Mouse (Mus musculus): Measurements from ENCODE around the gene Cbx2. TPM values are rescaled to one million over a fixed set of nuclear protein-coding genes. Genes with fewer than 3 reads are reported as not detected.

Gene Cbx2
- polyA plus RNA-seq, 1 experiment from 2014 or later: 13.3 TPM

DNA sequence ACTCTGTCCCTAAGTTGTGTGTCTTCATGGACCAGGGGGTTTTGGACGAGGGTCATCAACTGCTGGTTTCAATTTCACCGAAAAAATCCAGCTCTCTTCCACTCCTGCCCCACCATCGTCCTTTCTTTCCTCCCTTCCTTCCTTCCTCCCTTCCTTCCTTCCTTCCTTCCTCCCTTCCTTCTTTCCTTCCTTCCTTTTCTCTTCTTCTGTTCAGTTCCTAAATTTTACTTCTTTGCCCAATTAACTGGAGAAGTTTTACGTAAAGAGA lies 20.4 kb downstream of the Cbx2 start:
- H3K4me3 ChIP-seq (ENCODE audit: low read depth, low read length): no peak overlapping the region
- H3K27me3 ChIP-seq (ENCODE audit: control insufficient read depth, insufficient read depth, low read depth, low read length): peaks cover 50% of the 10 kb centered on the region
- WGBS: 5% methylated on average over 4 of the region's 4 CpGs
- no peak overlapping the region for H3K9ac ChIP-seq (ENCODE audit: low read depth, low read length)
- H3K4me1 ChIP-seq (ENCODE audit: control insufficient read depth, insufficient read depth, low read length): peaks cover 46% of the 10 kb centered on the region
- H3K9me3 ChIP-seq (replicated peaks; ENCODE audit: control insufficient read depth, low read length, poor library complexity, severe bottlenecking): no peaks in the 10 kb centered on the region
- ATAC-seq: no peak
- no peak overlapping the region for H3K4me2 ChIP-seq (ENCODE audit: low read length)
- H3K36me3 ChIP-seq (ENCODE audit: control insufficient read depth, insufficient read depth, low read length): 0 out of 2 replicates have a peak, but pooled peaks cover 5% of the 10 kb centered on the region
- no peak overlapping the region for H3K27ac ChIP-seq (ENCODE audit: low read length)

- no peak for ATAC-seq
- peaks cover 45% of the 10 kb centered on the region for H3K27me3 ChIP-seq (ENCODE audit: control insufficient read depth, insufficient read depth, low read depth, low read length)
- H3K9me3 ChIP-seq (replicated peaks; ENCODE audit: control insufficient read depth, low read length, poor library complexity, severe bottlenecking): no peaks in the 10 kb centered on the region
- peaks cover 43% of the 10 kb centered on the region for H3K4me1 ChIP-seq (ENCODE audit: control insufficient read depth, insufficient read depth, low read length)
- no peak overlapping the region for H3K27ac ChIP-seq (ENCODE audit: low read length)
- H3K36me3 ChIP-seq (ENCODE audit: control insufficient read depth, insufficient read depth, low read length): 0 out of 2 replicates have a peak, but pooled peaks cover 4% of the 10 kb centered on the region
- no peak overlapping the region for H3K9ac ChIP-seq (ENCODE audit: low read depth, low read length)
- H3K4me3 ChIP-seq (ENCODE audit: low read depth, low read length): no peak overlapping the region
- H3K4me2 ChIP-seq (ENCODE audit: low read length): no peak overlapping the region
- 3% methylated on average over 10 of the region's 10 CpGs for WGBS
Measured at GRCm38 (mm10) chr11:119043761-119044550, 21.2 kb downstream of the Cbx2 start.

GRCm38 (mm10) chr11:119044551-119045337 lies 22.0 kb downstream of the Cbx2 start:
- peaks cover 35% of the 10 kb centered on the region for H3K4me1 ChIP-seq (ENCODE audit: control insufficient read depth, insufficient read depth, low read length)
- H3K4me3 ChIP-seq (ENCODE audit: low read depth, low read length): no peak overlapping the region
- H3K27ac ChIP-seq (ENCODE audit: low read length): no peak overlapping the region
- H3K9ac ChIP-seq (ENCODE audit: low read depth, low read length): no peak overlapping the region
- peaks cover 49% of the 10 kb centered on the region for H3K27me3 ChIP-seq (ENCODE audit: control insufficient read depth, insufficient read depth, low read depth, low read length)
- H3K36me3 ChIP-seq (ENCODE audit: control insufficient read depth, insufficient read depth, low read length): no peaks in the 10 kb centered on the region
- no peaks in the 10 kb centered on the region for H3K9me3 ChIP-seq (replicated peaks; ENCODE audit: control insufficient read depth, low read length, poor library complexity, severe bottlenecking)
- 2% methylated on average over 41 of the region's 41 CpGs for WGBS
- no peak for ATAC-seq
- 0 out of 2 replicates have a peak overlapping the region, but pooled peaks have one; percentile 10 for H3K4me2 ChIP-seq (ENCODE audit: low read length)

- Histone ChIP-seq H3K4me3 (ENCODE audit: low read depth, low read length) (peak overlapping the region; percentile 46), H3K4me2 (ENCODE audit: low read length) (peak overlapping the region; percentile 84), H3K4me1 (ENCODE audit: control insufficient read depth, insufficient read depth, low read length) (peaks cover 29% of the 10 kb centered on the region), H3K9me3 (replicated peaks; ENCODE audit: control insufficient read depth, low read length, poor library complexity, severe bottlenecking) (no peaks in the 10 kb centered on the region), H3K9ac (ENCODE audit: low read depth, low read length) (peak overlapping the region; percentile 56), H3K27ac (ENCODE audit: low read length) (no peak overlapping the region), H3K27me3 (ENCODE audit: control insufficient read depth, insufficient read depth, low read depth, low read length) (peaks cover 68% of the 10 kb centered on the region), H3K36me3 (ENCODE audit: control insufficient read depth, insufficient read depth, low read length) (no peaks in the 10 kb centered on the region)
- WGBS: 2% methylated on average over 39 of the region's 39 CpGs
- ATAC-seq: no peak
Measured at GRCm38 (mm10) chr11:119046601-119047245, 24.0 kb downstream of the Cbx2 start.

- H3K4me2 ChIP-seq (ENCODE audit: low read length): peak overlapping the region; percentile 84
- H3K9ac ChIP-seq (ENCODE audit: low read depth, low read length): peak overlapping the region; percentile 56; the same call in 1 of the 2 replicates
- H3K9me3 ChIP-seq (replicated peaks; ENCODE audit: control insufficient read depth, low read length, poor library complexity, severe bottlenecking): no peaks in the 10 kb centered on the region
- ATAC-seq: no peak
- peak overlapping the region; percentile 46 for H3K4me3 ChIP-seq (ENCODE audit: low read depth, low read length)
- H3K27me3 ChIP-seq (ENCODE audit: control insufficient read depth, insufficient read depth, low read depth, low read length): peaks cover 69% of the 10 kb centered on the region
- no peaks in the 10 kb centered on the region for H3K36me3 ChIP-seq (ENCODE audit: control insufficient read depth, insufficient read depth, low read length)
- H3K27ac ChIP-seq (ENCODE audit: low read length): no peak overlapping the region
- WGBS: under 1% methylated on average over 41 of the region's 43 CpGs
- peaks cover 31% of the 10 kb centered on the region for H3K4me1 ChIP-seq (ENCODE audit: control insufficient read depth, insufficient read depth, low read length)
Measured at GRCm38 (mm10) chr11:119047261-119048132, 24.7 kb downstream of the Cbx2 start.

- Histone ChIP-seq H3K4me3 (ENCODE audit: low read depth, low read length) (no peak overlapping the region), H3K9me3 (replicated peaks; ENCODE audit: control insufficient read depth, low read length, poor library complexity, severe bottlenecking) (no peaks in the 10 kb centered on the region), H3K27ac (ENCODE audit: low read length) (no peak overlapping the region), H3K4me1 (ENCODE audit: control insufficient read depth, insufficient read depth, low read length) (peaks cover 37% of the 10 kb centered on the region), H3K27me3 (ENCODE audit: control insufficient read depth, insufficient read depth, low read depth, low read length) (peaks cover 69% of the 10 kb centered on the region), H3K9ac (ENCODE audit: low read depth, low read length) (no peak overlapping the region), H3K36me3 (ENCODE audit: control insufficient read depth, insufficient read depth, low read length) (no peaks in the 10 kb centered on the region), H3K4me2 (ENCODE audit: low read length) (no peak overlapping the region; the same call in 1 of the 2 replicates)
- no peak for ATAC-seq
- under 1% methylated on average over 13 of the region's 13 CpGs for WGBS
Measured at GRCm38 (mm10) chr11:119048133-119048510, 25.4 kb downstream of the Cbx2 start.

DNA sequence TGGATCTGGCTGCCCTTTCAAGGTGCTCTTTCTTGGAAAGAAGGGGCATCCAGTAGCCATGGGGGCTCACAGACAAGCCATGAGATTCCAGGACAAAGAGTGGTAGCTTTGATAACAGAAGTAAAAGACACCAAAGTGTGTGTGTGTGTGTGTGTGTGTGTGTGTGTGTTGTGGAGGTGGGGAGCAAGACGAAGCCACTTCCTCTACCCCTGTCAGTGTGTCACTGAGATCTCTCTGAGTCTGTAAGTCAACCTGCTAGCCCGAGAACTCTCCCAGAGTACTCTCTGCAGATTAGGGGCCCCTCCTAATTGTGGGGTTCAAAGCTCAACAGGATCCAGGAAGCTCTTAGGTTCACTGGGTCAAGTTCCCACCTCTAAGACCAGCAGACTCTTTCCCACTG lies 27.6 kb downstream of the Cbx2 start:
- Histone ChIP-seq H3K36me3 (ENCODE audit: control insufficient read depth, insufficient read depth, low read length) (no peaks in the 10 kb centered on the region), H3K27ac (ENCODE audit: low read length) (no peak overlapping the region), H3K27me3 (ENCODE audit: control insufficient read depth, insufficient read depth, low read depth, low read length) (peaks cover 49% of the 10 kb centered on the region), H3K9ac (ENCODE audit: low read depth, low read length) (no peak overlapping the region), H3K9me3 (replicated peaks; ENCODE audit: control insufficient read depth, low read length, poor library complexity, severe bottlenecking) (no peaks in the 10 kb centered on the region), H3K4me1 (ENCODE audit: control insufficient read depth, insufficient read depth, low read length) (peaks cover 45% of the 10 kb centered on the region), H3K4me3 (ENCODE audit: low read depth, low read length) (no peak overlapping the region), H3K4me2 (ENCODE audit: low read length) (no peak overlapping the region)
- ATAC-seq: no peak
- 3% methylated on average over 2 of the region's 2 CpGs for WGBS

DNA sequence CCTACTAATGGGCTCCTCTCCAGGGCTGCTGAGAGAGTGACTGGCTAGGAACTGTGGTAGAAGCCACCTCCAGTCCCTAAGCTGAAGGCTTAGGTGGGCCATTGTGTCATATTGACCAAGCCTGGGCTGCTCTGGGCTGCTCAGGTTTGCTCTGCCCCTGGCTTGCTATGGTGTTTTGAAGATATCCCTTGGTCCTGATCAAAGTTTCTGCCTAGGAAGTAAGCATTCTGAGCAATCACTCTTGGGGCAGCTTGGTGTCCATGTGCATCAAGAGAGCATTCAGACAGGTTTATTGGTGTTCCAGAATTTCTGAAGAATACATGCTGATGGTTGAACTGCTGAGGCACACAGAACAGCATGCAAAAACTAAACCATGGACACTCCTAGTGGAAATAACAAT lies 28.7 kb downstream of the Cbx2 start:
- peaks cover 49% of the 10 kb centered on the region for H3K4me1 ChIP-seq (ENCODE audit: control insufficient read depth, insufficient read depth, low read length)
- no peak overlapping the region for H3K9ac ChIP-seq (ENCODE audit: low read depth, low read length)
- peaks cover 38% of the 10 kb centered on the region for H3K27me3 ChIP-seq (ENCODE audit: control insufficient read depth, insufficient read depth, low read depth, low read length)
- no peaks in the 10 kb centered on the region for H3K36me3 ChIP-seq (ENCODE audit: control insufficient read depth, insufficient read depth, low read length)
- H3K9me3 ChIP-seq (replicated peaks; ENCODE audit: control insufficient read depth, low read length, poor library complexity, severe bottlenecking): no peaks in the 10 kb centered on the region
- no peak overlapping the region for H3K4me2 ChIP-seq (ENCODE audit: low read length)
- H3K27ac ChIP-seq (ENCODE audit: low read length): no peak overlapping the region
- no peak overlapping the region for H3K4me3 ChIP-seq (ENCODE audit: low read depth, low read length)
- no peak for ATAC-seq
